Mouse (Mus musculus): Measurements from ENCODE around the gene Trp53rka.

- TF ChIP-seq TAL1 (IDR thresholded peaks at IDR 0.05; ENCODE audit: low read length): no peak
- no peak for TF ChIP-seq GATA1 (IDR thresholded peaks at IDR 0.05; ENCODE audit: low read length)
Measured at GRCm38 (mm10) chr2:165471943-165472342, 21.2 kb downstream of the Trp53rka start.

All from erythroblast, embryonic 14.5 days (primary cell).